Mouse (Mus musculus) stomach, postnatal 0 days (tissue): ENCODE data around the gene Ifna13.

Experiments used
- CTCF ChIP-seq: IDR thresholded peaks from 2 replicates; pipeline ENCODE4 v1.5.1; 2016; ENCODE audit warnings: antibody characterized with exemption, low read depth, mild to moderate bottlenecking, moderate library complexity
- EP300 ChIP-seq: optimal IDR thresholded peaks from 2 replicates; pipeline ENCODE3; 2016; ENCODE audit warnings: antibody characterized with exemption

- TF ChIP-seq CTCF (peak; percentile 74), EP300 (no peak)
Measured at GRCm38 (mm10) chr4:88680362-88680761, 36.1 kb upstream of the Ifna13 start.
